Mouse (Mus musculus): ENCODE results near the gene Slx1b. TPM values are rescaled to one million over a fixed set of nuclear protein-coding genes. Genes with fewer than 3 reads are reported as not detected.

Slx1b gene
- polyA plus RNA-seq (2012; rRNA removed; ENCODE audit: low replicate concordance), result 27.3 and 33.4 TPM in 2 replicates

DNA sequence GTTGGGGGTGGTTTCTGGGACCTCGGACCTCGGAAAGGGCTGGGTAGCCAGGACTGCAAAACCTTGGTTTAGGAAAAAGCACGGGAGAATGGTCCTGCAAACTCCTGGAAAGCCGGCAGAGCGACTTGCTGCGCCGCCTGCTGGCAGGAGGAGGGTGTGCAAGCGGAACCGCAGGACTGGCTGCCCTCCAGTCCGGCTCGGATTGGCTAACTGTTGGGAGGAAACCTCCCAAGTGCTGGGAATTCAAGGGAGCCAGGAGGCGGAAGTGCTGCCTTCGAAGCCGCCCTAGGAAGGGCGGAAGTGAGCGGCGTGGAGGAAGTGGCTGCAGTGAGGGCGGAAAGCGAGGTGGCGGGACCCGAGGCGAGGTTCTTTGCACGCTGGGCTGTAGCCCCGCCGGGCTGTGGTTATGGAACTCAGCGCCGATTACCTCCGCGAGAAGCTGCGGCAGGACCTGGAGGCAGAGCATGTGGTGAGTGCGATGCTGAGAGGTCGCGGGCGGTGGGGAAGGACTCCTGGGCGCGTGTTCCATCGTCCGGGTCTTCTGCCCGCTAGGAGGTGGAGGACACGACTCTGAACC is at the start of gene Slx1b:
Slx1b (minus strand) TSS at position 154 of the 577 bp plus-strand sequence.

DNA sequence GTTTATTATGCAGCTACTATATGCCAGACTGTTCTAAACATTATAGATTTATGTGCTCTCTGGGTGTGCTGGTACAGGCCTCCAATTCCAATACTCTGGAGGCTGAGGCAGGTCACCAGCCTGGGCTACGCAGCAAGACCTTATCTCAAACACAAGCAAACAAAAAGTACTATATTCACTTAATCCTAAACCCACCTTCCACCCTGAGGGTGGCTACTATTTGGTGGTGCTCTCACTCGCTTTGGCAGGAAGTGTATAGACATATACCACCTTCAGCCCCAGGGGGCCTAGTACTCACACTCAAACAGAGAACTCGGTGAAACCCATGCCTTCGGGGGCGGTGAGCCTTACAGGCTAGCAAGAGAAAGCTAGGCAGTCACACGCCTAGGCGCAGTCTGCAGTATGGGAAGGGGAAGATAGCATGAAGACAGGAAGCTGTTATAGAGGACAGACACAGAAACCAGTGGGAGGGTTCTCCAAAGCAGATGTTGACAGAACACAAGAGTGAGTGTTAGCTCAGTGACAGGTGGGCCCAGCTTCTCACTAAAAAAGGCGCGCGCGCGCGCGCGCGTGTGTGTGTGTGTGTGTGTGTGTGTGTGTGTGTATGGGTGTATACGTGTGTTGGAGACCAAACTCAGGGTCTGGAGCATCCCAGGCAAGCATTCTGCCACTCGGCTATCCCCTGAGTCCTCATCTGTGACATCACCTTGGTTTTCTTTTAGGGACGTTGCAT is 12.0 kb upstream of the Slx1b start, which contains the start of gene Coro1a:
Coro1a (minus strand) TSS at position 346 of the 733 bp plus-strand sequence.

GRCm38 (mm10) chr7:126695210-126695611 is 373 bp downstream of the Slx1b start, which contains the start of gene Bola2:
Bola2 (plus strand) TSS chr7:126695401.

DNA sequence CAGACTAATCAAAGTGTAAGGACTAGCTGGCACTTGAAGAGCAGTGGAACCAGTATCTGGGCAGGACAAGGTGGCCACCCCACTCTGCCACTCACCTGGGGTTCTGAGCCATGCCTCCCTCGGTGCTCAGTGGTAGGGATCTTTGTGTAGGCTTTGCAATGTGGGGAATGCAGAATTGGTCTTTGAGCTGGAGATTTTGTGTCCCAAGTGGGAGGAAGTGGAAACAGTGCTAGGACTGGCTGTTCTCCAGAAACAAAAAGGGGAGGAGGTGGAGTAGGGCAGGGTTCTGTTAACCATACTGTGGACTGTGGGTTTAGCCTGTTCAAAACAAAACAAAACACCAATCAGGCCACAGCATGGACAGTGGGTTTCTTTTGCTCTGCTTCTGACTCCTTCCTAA is 19.4 kb downstream of the Slx1b start, which contains the start of gene Sult1a1:
Sult1a1 (minus strand) TSS at position 226 of the 400 bp plus-strand sequence.

DNA sequence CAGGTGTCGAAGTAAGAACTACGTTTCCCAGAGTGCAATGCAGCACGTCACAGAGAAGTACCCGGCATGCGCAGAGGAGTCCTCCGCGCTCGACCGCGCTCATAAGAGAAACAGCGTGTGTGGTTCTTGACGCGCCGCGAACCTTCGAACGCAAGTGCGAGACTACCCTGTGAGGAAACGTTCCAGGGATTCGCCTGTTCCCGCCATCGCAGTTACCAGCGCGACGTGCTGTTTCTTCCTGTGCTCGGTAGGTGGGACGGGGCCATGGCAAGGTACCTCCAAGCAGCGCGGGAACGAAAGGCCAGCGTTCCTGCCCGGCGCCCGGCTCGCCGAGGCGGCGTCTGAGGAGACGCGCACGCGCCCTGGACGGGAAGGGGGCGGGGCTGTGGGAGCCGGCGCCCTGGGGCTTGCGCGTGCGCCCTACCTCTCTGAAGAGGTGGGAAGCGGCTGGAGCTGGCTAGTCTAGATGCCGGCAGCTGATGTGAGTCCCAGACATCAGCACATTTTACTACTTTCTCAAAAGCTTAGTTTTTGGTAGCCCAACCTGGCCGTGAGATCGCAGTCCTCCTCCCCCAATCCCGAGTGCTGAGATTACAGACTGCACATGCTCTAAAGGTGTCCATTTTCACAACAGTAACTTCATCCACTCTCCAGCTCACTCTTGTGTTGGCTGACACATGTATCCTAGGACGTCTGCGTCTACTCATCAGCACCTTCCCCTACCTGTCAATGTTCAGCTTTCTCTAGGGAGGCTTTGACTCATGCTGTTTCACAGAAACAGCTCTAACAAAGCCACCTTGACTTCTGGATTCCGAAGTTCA is 46.1 kb downstream of the Slx1b start, which contains the start of gene Sgf29:
Sgf29 (plus strand) TSS at position 79 of the 821 bp plus-strand sequence.

Other genes starting within 250 kb of the Slx1b start
- gene Atp2a1, start 232.7 kb downstream of the Slx1b start, polyA plus RNA-seq (2012; rRNA removed; ENCODE audit: low replicate concordance), result 2.1 and 8,579 TPM in 2 replicates
- 72.9 and 90.1 TPM in 2 replicates for gene Sh2b1, start 220.4 kb downstream of the Slx1b start, polyA plus RNA-seq (2012; rRNA removed; ENCODE audit: low replicate concordance)
- 127 and 145 TPM in 2 replicates for gene Tufm, start 208.4 kb downstream of the Slx1b start, polyA plus RNA-seq (2012; rRNA removed; ENCODE audit: low replicate concordance)
- 133 and 391 TPM in 2 replicates for gene Atxn2l, start 192.3 kb downstream of the Slx1b start, polyA plus RNA-seq (2012; rRNA removed; ENCODE audit: low replicate concordance)
- gene Eif3c, start 129.4 kb downstream of the Slx1b start, polyA plus RNA-seq (2012; rRNA removed; ENCODE audit: low replicate concordance), result 90.1 and 104 TPM in 2 replicates
- 10.8 and 21.5 TPM in 2 replicates for gene Apobr, start 110.8 kb downstream of the Slx1b start, polyA plus RNA-seq (2012; rRNA removed; ENCODE audit: low replicate concordance)
- 100 and 141 TPM in 2 replicates for gene Cln3, start 110.0 kb downstream of the Slx1b start, polyA plus RNA-seq (2012; rRNA removed; ENCODE audit: low replicate concordance)
- 0.85 and 1.1 TPM in 2 replicates for gene Il27, start 100.8 kb downstream of the Slx1b start, polyA plus RNA-seq (2012; rRNA removed; ENCODE audit: low replicate concordance)
- gene Nupr1, start 64.9 kb downstream of the Slx1b start, polyA plus RNA-seq (2012; rRNA removed; ENCODE audit: low replicate concordance), result 40.6 and 61.2 TPM in 2 replicates
- 71.7 and 78.0 TPM in 2 replicates for gene Sgf29, start 46.5 kb downstream of the Slx1b start, polyA plus RNA-seq (2012; rRNA removed; ENCODE audit: low replicate concordance)
- gene Sult1a1, start 19.4 kb downstream of the Slx1b start, polyA plus RNA-seq (2012; rRNA removed; ENCODE audit: low replicate concordance), result 130 and 194 TPM in 2 replicates
- gene Bola2, start 383 bp downstream of the Slx1b start, polyA plus RNA-seq (2012; rRNA removed; ENCODE audit: low replicate concordance), result 29.7 and 49.0 TPM in 2 replicates
- 442 and 1,092 TPM in 2 replicates for gene Coro1a, start 12.0 kb upstream of the Slx1b start, polyA plus RNA-seq (2012; rRNA removed; ENCODE audit: low replicate concordance)
- 204 and 252 TPM in 2 replicates for gene Mapk3, start 63.8 kb upstream of the Slx1b start, polyA plus RNA-seq (2012; rRNA removed; ENCODE audit: low replicate concordance)
- gene Gdpd3, start 70.5 kb upstream of the Slx1b start, polyA plus RNA-seq (2012; rRNA removed; ENCODE audit: low replicate concordance), result 40.1 and 57.3 TPM in 2 replicates
- 391 and 922 TPM in 2 replicates for gene Ypel3, start 81.2 kb upstream of the Slx1b start, polyA plus RNA-seq (2012; rRNA removed; ENCODE audit: low replicate concordance)
- gene Tbx6, start 85.7 kb upstream of the Slx1b start, polyA plus RNA-seq (2012; rRNA removed; ENCODE audit: low replicate concordance), result 11.6 and 16.3 TPM in 2 replicates
- 180 and 199 TPM in 2 replicates for gene Ppp4c, start 96.7 kb upstream of the Slx1b start, polyA plus RNA-seq (2012; rRNA removed; ENCODE audit: low replicate concordance)
- 44.5 and 50.4 TPM in 2 replicates for gene Fam57b, start 101.9 kb upstream of the Slx1b start, polyA plus RNA-seq (2012; rRNA removed; ENCODE audit: low replicate concordance)
- gene 4930451I11Rik, start 135.9 kb upstream of the Slx1b start, polyA plus RNA-seq (2012; rRNA removed; ENCODE audit: low replicate concordance), result not detected in 2 replicates
- 0.04 TPM in 1 of 2 replicates, not detected in the other for gene Doc2a, start 151.6 kb upstream of the Slx1b start, polyA plus RNA-seq (2012; rRNA removed; ENCODE audit: low replicate concordance)
- 2.8 and 3.3 TPM in 2 replicates for gene Hirip3, start 166.2 kb upstream of the Slx1b start, polyA plus RNA-seq (2012; rRNA removed; ENCODE audit: low replicate concordance)
- 67.6 and 89.1 TPM in 2 replicates for gene Ino80e, start 166.6 kb upstream of the Slx1b start, polyA plus RNA-seq (2012; rRNA removed; ENCODE audit: low replicate concordance)
- 75.5 and 171 TPM in 2 replicates for gene Taok2, start 188.9 kb upstream of the Slx1b start, polyA plus RNA-seq (2012; rRNA removed; ENCODE audit: low replicate concordance)
- gene Tmem219, start 227.1 kb upstream of the Slx1b start, polyA plus RNA-seq (2012; rRNA removed; ENCODE audit: low replicate concordance), result 96.1 and 130 TPM in 2 replicates
- 24.1 and 31.6 TPM in 2 replicates for gene Kctd13, start 233.1 kb upstream of the Slx1b start, polyA plus RNA-seq (2012; rRNA removed; ENCODE audit: low replicate concordance)

Measured in mammary gland, adult 2 months (tissue).